Mouse (Mus musculus): ENCODE measurements around the gene Gm10719. TPM values are rescaled to one million over a fixed set of nuclear protein-coding genes. Genes with fewer than 3 reads are reported as not detected.

Gene Gm10719
- polyA plus RNA-seq, 1 experiment = 31.9 TPM

Other genes starting within 250 kb of the Gm10719 start
- gene Gm10722, start 16.5 kb upstream of the Gm10719 start, polyA plus RNA-seq (2012; ENCODE audit: insufficient read depth, insufficient read length, missing spikeins) = 5.0 and 17.7 TPM in 2 replicates
- gene Gm11168, start 14.1 kb upstream of the Gm10719 start, polyA plus RNA-seq (2012; ENCODE audit: insufficient read depth, insufficient read length, missing spikeins) = 61.4 and 166 TPM in 2 replicates
- not detected in 2 replicates for gene Gm10721, start 4.3 kb upstream of the Gm10719 start, polyA plus RNA-seq (2012; ENCODE audit: insufficient read depth, insufficient read length, missing spikeins)
- gene Gm10720, start 1.8 kb upstream of the Gm10719 start, polyA plus RNA-seq (2012; ENCODE audit: insufficient read depth, insufficient read length, missing spikeins) = not detected in 2 replicates
- gene Gm10718, start 6.1 kb downstream of the Gm10719 start, polyA plus RNA-seq (2012; ENCODE audit: insufficient read depth, insufficient read length, missing spikeins) = 7.8 and 14.8 TPM in 2 replicates
- gene Gm10717, start 8.0 kb downstream of the Gm10719 start, polyA plus RNA-seq (2012; ENCODE audit: insufficient read depth, insufficient read length, missing spikeins) = 38.9 and 142 TPM in 2 replicates
- gene Gm17535, start 17.2 kb downstream of the Gm10719 start, polyA plus RNA-seq (2012; ENCODE audit: insufficient read depth, insufficient read length, missing spikeins) = not detected in 2 replicates
- 9.2 and 23.3 TPM in 2 replicates for gene Gm10715, start 19.5 kb downstream of the Gm10719 start, polyA plus RNA-seq (2012; ENCODE audit: insufficient read depth, insufficient read length, missing spikeins)